Mouse (Mus musculus): ENCODE measurements around the gene Hist1h3f.
"Not testable (repeated sequence)": the region's sequence is repeated elsewhere in the genome, so short reads cannot be mapped to it uniquely, and the experiment has no call there.

The Hist1h3f gene

DNA sequence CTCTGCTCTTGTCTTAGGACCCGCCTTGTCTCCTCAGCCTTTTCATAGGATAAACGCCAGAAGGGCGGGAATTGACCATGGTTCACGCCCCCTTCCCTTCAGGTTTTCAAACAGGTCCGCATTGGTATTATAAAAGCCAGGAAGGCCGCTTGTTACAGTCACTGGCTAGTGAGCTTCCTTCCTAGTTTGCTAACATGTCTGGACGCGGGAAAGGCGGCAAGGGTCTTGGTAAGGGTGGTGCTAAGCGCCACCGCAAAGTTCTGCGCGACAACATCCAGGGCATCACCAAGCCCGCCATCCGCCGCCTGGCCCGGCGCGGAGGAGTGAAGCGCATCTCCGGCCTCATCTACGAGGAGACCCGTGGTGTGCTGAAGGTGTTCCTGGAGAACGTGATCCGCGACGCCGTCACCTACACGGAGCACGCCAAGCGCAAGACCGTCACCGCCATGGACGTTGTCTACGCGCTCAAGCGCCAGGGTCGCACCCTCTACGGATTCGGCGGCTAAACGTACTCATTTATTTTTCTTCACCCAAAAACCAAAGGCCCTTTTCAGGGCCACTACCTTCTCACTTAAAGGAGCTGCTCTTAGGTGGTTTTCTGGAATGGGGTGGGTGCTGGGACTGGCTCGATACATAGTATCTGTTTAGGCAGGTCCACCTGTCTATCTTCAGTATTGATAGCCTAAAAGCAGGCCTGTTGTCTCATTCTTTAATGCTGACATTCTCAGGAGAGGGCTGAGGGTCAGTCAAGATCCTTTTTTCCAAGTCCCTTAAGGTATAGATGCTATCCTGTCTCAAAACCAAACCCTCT lies 37.8 kb downstream of the Hist1h3f start, which contains the start of gene Hist1h4d:
TSS of gene Hist1h4d (plus strand) at position 191 of the 811 bp plus-strand sequence.
- DNase-seq (ENCODE audit: low spot score in 2 of 2) = peak; percentile 96 to 97

DNA sequence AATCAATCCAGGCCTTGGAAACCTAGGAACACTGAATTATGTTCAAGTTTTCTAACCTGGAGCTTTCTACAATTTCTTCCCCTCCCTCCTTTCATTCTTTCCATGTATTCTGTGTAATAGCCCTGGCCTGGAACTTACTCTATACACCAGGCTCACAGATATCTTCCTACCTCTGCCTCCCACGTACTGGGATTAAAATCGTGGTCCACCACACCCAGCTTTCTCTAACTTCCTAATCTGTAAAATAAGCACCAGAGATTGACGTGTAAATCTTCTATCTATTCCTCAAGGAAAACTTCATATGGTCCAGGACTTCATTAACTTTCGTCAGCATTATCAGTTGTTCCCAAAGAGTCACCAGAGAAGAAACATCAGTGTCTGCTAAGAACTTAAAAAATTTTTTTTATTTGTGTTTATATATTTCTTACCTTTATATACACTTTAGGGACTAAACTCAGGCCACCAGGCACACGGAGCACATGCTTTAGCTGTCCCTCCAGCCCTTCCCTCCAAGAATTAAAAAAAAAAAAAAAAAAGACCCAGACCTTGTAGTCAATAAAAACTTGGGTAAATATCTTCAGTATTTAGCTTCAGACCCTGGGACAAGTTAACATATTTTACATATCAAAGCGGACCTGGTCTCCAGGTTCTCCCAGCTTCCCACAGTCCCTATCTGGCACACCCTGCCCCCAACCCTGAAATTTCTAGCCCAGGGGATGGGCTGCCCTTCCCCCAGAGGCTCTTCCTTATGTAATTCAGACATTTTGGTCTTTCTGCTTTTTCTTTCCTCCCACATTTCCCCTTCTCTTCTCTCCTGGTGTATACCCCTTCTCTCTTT lies 38.6 kb downstream of the Hist1h3f start:
- DNase-seq (ENCODE audit: low spot score in 2 of 2) = no peak

DNA sequence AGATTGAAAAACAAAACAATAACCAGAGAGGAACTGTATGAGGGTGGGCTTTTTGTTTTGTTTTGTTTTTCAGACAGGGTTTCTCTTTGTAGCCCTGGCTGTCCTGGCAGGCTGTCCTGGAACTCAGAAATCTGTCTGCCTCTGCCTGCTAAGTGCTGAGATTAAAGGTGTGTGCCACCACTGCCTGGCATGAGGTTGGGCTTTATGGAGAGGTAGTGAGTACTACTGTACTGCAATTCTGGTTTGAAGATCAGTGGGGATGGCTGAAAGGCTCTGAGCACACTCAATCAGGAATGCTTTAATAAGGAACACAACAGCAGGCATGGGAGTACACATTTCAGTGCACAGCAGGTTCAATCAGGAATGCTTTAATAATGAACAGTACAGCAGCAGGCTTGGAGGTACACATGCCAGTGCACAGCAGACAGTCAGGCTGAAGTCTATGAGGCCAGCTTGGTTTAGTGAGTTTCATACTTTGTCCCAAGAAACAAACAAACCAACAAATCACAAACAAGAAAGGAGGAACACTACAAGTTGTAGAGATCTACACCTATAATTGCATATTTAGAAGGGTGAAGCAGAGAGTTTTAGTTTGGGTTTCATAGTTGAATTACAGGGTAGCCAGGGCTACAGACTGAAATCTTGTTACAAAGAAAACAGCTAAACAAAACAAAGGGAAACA lies 39.7 kb downstream of the Hist1h3f start:
- DNase-seq (ENCODE audit: low spot score in 2 of 2) = no peak

DNA sequence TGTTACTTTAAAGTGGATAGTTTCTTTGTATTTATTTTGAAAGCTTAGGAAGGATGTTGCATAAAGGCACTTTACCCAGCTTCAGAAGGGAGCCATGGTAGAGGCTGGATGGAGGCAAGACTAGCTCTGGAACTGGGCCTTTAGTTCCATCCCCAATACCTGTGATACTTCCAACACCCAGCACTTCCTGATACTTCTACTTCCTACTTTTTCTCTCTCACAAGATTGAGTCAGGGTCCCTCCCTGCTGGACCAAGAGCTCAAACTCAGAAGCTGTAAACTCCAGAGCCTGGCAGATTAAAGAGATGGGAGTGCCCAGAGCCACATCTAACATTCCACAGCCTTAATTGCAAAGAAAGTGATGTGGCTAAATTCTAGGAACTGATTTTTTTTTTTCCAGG lies 40.5 kb downstream of the Hist1h3f start:
- DNase-seq (ENCODE audit: low spot score in 2 of 2) = no peak

DNA sequence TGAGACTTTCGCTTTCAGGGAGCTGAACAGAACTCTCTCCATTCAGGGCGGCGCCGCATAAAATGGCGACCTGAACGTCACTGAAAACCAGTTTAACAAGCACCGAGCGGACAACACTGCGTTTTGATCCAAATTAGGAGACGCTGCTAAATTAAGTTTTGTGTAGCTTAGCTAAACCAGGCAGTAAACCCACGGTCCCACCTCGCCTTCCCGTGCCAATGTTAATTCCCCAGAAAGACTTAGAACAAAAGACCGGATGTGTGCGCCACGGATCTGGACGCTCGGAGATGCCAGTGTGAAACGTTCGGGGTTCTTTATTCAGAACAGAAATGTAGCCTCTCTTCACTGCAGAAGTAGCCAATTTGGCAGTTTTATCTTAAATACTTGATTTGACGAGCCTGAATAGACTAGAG lies 41.2 kb downstream of the Hist1h3f start:
- DNase-seq (ENCODE audit: low spot score in 2 of 2) = peak; percentile 57 to 67

DNA sequence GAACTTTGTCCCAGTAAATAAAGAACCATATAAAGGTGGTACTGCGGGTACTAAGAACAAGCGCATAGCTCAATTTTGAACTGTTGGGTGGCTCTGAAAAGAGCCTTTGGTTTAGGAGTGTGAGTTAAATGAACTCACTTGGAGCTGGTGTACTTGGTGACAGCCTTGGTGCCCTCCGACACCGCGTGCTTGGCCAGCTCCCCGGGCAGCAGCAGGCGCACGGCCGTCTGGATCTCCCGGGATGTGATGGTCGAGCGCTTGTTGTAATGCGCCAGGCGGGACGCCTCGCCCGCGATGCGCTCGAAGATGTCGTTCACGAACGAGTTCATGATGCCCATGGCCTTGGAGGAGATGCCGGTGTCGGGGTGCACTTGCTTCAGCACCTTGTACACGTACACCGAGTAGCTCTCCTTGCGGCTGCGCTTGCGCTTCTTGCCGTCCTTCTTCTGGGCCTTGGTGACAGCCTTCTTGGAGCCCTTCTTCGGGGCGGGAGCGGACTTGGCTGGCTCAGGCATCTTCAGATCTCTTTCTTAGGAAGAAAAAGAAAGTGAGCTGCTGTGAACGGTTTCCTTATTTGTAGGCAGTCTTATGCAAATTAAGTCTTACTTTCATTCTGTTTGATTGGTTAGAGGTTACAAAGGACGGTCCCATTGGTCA lies 41.7 kb downstream of the Hist1h3f start:
- DNase-seq (ENCODE audit: low spot score in 2 of 2) = peak; percentile 76 to 80

DNA sequence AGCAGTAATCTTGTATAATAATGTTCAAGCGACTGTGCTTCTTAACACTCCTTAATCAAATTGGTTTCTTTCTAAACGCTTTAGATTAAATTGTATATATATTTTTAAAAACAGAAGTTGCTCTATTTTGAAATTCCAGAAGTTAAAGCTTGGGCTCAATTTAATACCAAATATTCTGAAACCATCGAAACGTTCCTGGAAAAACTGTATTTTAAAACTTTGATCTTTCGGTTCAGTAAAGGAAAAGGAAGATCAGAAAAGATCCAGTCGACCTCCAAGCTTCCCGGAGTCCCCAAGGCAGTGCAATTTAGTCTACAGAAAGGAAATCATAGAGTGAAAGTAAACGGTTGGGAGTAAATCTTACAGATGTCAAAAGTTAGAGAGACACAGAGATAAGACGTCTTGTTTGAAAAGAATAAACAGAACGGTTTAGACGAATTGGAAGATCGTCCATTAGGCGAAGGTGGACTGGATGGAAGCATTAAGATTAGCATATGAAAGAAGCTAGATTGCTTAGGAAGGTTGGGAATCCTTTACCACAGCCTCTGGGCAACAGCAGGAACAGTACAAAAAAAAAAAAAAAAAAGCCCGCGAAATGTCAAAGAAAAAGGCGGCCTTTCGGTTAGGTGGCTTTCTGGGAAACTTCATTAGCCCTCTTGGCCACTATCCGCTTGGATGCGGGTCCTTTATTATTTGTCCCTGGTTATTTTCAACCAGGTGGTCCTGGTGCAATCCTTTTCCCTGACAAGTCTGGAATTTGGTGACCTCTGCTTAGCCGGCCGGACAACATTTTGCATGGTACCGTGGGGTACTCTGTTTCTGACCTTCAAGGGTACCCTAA lies 42.5 kb downstream of the Hist1h3f start:
- no peak for DNase-seq (ENCODE audit: low spot score in 2 of 2)

DNA sequence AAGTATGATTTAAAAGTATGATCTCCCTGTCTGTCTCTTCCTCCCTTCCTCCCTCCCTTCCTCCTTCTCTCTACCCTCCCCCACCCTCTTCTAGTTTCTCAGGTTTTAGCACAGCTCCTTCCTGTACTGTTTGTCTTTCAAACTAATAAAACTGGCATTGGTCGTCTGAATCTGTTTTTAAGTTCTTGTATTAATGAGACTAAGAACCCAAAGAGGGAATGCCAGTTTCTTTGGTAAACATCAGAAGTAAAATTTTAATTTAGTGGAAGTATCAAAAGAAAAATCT lies 43.0 kb downstream of the Hist1h3f start:
- no peak for DNase-seq (ENCODE audit: low spot score in 2 of 2)

DNA sequence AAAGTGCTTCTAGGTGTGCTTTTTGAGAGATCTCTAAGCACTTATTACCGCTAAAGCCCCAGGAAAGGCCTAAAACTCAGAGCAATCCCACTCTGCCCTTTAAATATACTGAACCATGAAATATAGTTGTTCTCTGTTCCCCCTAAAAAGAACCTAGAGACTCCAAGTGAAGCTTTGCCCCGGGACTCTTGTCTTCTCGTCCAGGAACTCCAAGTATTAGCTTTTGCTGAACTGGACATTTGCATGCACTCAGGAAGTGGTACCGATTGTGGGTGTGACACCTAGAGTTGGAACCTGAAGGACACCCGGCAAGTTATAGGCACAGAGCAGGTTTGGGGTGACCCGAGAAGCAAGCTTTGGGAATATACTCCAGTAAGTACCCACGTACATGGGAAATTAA lies 47.4 kb downstream of the Hist1h3f start:
- no peak for DNase-seq (ENCODE audit: low spot score in 2 of 2)

DNA sequence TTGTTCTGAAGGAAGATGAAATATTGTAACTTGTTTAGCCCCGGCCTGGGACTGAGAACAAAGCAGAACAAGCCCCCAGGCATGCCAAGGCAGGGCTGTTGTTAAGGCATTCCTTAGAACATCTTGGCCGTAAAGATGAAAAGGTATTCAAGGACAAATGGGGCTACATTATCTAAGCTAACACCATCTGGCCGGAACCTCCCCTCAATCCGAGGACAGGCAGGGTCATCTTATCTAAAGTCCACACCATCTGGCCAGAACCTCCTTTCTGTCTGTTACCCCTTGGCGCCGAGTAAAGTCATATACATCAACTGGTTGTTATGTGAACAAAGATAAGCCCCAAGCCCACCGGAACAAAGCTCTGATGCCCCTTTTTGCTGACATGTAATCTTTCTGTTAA lies 48.0 kb downstream of the Hist1h3f start:
- not testable (repeated sequence) for DNase-seq (ENCODE audit: low spot score in 2 of 2)

DNA sequence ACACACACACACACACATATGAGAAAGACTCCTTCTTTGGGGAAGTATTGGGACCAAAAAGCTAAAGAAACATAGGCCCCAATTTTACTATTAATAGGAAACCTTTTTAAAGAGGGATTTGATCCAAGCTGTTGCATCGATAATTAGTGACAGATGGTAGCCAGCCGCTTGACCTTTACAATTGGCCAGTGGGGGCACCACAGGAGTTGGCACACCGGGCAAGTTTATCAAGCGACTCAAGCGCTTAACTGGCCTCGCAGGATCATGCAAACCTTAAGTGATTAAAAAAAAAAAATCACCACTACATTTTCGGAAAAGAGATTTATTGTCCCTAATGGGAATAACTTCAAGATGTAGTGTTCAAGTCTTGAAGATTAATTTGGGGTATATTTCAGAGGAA lies 48.8 kb downstream of the Hist1h3f start:
- no peak for DNase-seq (ENCODE audit: low spot score in 2 of 2)

DNA sequence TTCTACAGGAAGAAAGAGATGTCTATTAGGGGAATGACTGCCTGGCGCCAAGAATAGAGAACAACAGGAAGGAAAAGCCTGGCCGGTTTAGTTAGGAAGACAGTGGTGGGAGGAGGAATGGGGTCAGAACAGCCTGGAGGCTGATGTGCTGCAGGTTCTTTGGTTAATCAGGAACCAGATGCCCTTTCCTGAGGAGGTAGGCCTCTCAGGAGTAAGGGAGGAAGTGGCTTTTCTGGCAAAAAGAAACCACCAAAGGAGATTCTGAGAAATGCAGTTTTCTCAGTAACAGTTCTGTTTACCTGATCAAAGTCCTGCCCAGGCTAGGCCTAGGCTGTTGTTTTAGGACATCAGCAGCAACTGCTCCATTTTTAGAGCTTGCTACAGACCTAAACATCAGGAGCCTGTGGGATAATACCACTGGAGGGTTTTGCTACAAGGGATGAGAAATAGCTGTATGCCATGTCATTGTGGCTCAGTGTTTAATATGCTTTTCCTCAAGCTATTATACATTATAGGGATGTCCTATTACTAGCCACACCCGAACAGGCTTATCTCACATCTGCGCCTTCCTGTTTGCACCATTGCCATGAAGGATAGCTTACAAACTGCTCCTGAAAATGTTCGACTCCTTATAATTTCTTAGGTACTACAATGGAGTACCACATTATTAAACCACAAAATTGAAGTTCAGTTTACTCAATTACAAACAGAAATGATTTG lies 49.4 kb downstream of the Hist1h3f start:
- no peak for DNase-seq (ENCODE audit: low spot score in 2 of 2)

Measured in thymus, postnatal 10 days (tissue).